Mouse (Mus musculus) neural tube, embryonic 11.5 days (tissue): ENCODE measurements around the gene Nek1. TPM values are rescaled to one million over a fixed set of nuclear protein-coding genes. Genes with fewer than 3 reads are reported as not detected.

Source experiments
- ATAC-seq: fragments of 200-750 bp; cut with Nextera tagmentation; 2 replicates; pipeline ENCODE4 v1.8.0; 2017; ENCODE audit warnings: moderate number of reproducible peaks, mild to moderate bottlenecking, moderate TSS enrichment, moderate library complexity; ENCODE audit not compliant: insufficient read depth, low FRiP score, low TSS enrichment
- DNase-seq: peaks from one replicate; pipeline ENCODE4 v3.0.0-alpha.2; 2015; ENCODE audit warnings: low spot score
- H3K27ac ChIP-seq: fragments of 300-500 bp; sonication (generic); 2 replicates; pipeline ENCODE4 v1.5.1; 2014; ENCODE audit warnings: low read depth, mild to moderate bottlenecking, low read length
- H3K27me3 ChIP-seq: fragments of 300-500 bp; sonication (generic); 2 replicates; pipeline ENCODE4 v1.6.1; 2014; ENCODE audit warnings: mild to moderate bottlenecking, low read length, mixed read lengths; ENCODE audit not compliant: control insufficient read depth, insufficient read depth
- H3K36me3 ChIP-seq: fragments of 300-500 bp; sonication (generic); 2 replicates; pipeline ENCODE4 v1.6.1; 2014; ENCODE audit warnings: mild to moderate bottlenecking, low read length, moderate library complexity, mixed read lengths; ENCODE audit not compliant: control insufficient read depth, insufficient read depth
- H3K4me1 ChIP-seq: fragments of 300-500 bp; sonication (generic); 2 replicates; pipeline ENCODE4 v1.6.1; 2014; ENCODE audit warnings: low read length, mixed read lengths; ENCODE audit not compliant: control insufficient read depth, insufficient read depth
- H3K4me2 ChIP-seq: fragments of 300-500 bp; sonication (generic); 2 replicates; pipeline ENCODE4 v1.6.1; 2014; ENCODE audit warnings: low read depth, mild to moderate bottlenecking, moderate library complexity
- H3K4me3 ChIP-seq: fragments of 300-500 bp; sonication (generic); 2 replicates; pipeline ENCODE4 v1.5.1; 2014; ENCODE audit warnings: low read depth, low read length
- H3K9ac ChIP-seq: fragments of 300-500 bp; sonication (generic); 2 replicates; pipeline ENCODE4 v1.6.1; 2014; ENCODE audit warnings: mild to moderate bottlenecking, low read length
- H3K9me3 ChIP-seq: fragments of 300-500 bp; sonication (generic); 2 replicates; pipeline ENCODE4 v1.6.1; 2016; ENCODE audit warnings: low read length; ENCODE audit not compliant: control insufficient read depth
- WGBS: fragments of 180-500 bp; shearing (Covaris S2); extraction: QIAGEN DNeasy Blood & Tissue Kit; methylation state at CpG from one replicate; pipeline ENCODE4 v1.1.7; 2014; 5-methylcytosine and 5-hydroxymethylcytosine counted together
- polyA plus RNA-seq: library from polyadenylated mRNA; unstranded; fragments of >200 nt; fragmentation: Nextera tagmentation; extraction: Ambion mirVana; gene quantifications from 2 replicates; pipeline ENCODE4 v1.2.1, GENCODE M21; 2014

The Nek1 gene
- polyA plus RNA-seq, 1 experiment from 2014 or later, result 19.1 TPM

DNA sequence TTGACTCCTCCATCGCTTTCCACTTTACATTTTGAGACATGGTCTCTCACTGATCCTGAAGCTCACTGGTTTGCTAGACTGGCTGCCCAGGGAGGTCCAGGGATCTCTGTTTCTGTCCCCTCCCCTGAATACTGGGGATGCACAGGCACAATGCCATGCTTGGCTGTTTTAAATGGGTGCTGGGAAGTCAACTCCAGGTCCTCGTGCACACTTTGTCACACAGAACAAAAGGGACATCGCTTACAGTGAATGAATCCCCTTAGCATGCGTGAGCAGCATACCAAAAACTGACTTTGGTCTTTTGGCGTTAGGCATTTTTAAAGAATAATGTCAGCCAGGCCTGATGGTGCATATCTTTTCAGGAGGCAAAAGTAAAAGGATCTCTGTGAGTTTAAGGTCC, 155.7 kb downstream of the Nek1 start:
- Histone ChIP-seq H3K27ac (no peak overlapping the region), H3K4me2 (no peak overlapping the region), H3K9ac (no peak overlapping the region), H3K27me3 (no peaks in the 10 kb centered on the region), H3K4me3 (no peak overlapping the region), H3K9me3 (no peaks in the 10 kb centered on the region), H3K36me3 (no peaks in the 10 kb centered on the region), H3K4me1 (no peaks in the 10 kb centered on the region)
- WGBS, result 57% methylated on average over 5 of the region's 5 CpGs
- DNase-seq (peak; percentile 69), ATAC-seq (peak; percentile 90)

DNA sequence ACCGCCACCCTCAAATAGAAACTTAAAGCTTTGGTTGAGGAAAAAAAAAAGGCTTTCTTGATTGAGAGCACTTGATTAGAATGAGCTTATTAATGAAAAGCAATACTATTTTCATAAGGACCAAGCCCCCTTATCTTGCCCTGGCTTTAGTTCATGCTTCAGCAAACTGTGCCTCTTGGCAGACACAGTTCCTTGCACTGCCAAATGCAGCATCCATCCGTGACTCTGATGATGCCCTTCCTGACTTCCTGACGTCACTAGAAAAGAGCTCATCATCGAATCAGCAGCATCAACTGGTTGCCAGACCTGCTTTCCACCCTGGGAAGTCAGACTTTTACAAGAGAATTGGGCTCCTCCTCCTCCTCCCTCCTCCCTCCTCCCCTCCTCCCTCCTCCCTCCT, 157.6 kb downstream of the Nek1 start:
- Histone ChIP-seq H3K4me3 (no peak overlapping the region), H3K36me3 (no peaks in the 10 kb centered on the region), H3K9ac (no peak overlapping the region), H3K27me3 (no peaks in the 10 kb centered on the region), H3K4me2 (no peak overlapping the region), H3K9me3 (no peaks in the 10 kb centered on the region), H3K27ac (no peak overlapping the region), H3K4me1 (no peaks in the 10 kb centered on the region)
- DNase-seq (no peak), ATAC-seq (no peak)
- 79% methylated on average over 4 of the region's 4 CpGs for WGBS

DNA sequence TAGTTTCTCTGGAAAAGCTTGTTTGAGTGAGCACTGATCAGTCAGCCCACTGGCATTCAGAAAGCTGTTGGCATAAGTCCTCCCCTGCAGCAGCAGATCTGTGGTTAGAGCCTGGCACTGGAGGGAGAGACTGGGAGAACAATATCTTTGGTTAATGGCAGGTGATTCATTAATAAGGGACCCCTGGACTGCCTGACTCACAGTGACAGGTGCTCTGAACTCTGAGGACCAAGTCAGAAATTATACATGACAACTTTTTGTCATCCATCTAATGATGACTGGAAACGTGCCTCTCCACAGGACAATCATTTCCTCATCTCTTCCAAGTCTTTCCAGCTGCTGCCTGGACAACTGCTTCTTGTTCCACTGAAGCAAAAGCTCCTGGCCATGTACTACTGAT, 163.4 kb downstream of the Nek1 start:
- no peaks in the 10 kb centered on the region for H3K27me3 ChIP-seq
- H3K36me3 ChIP-seq, result no peaks in the 10 kb centered on the region
- no peak overlapping the region for H3K4me2 ChIP-seq
- H3K27ac ChIP-seq, result no peak overlapping the region
- WGBS, result 70% methylated on average over 1 of the region's 1 CpGs
- ATAC-seq (no peak), DNase-seq (no peak)
- H3K9me3 ChIP-seq, result no peaks in the 10 kb centered on the region
- no peak overlapping the region for H3K4me3 ChIP-seq
- H3K4me1 ChIP-seq, result no peaks in the 10 kb centered on the region
- H3K9ac ChIP-seq, result no peak overlapping the region

DNA sequence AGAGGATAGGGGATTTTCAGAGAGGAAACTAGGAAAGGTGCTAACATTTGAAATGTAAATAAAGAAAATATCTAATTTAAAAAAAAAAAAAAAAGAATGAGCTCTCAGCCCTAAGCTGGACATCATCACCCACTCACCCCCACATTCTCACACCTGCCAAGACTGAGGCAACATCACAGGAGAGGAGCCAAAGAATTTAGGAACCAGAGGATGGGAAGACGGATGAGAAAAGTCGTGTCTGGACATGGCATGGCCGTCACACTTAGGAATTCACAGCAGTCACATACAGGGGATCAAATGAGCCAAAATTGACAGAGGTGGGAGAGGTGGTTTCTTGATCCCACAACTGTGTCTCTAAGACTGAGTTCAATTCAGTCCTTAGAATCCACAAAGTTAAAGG, 165.5 kb downstream of the Nek1 start:
- DNase-seq (no peak), ATAC-seq (no peak)
- 85% methylated on average over 3 of the region's 3 CpGs for WGBS
- Histone ChIP-seq H3K36me3 (no peaks in the 10 kb centered on the region), H3K9ac (no peak overlapping the region), H3K9me3 (no peaks in the 10 kb centered on the region), H3K4me1 (no peaks in the 10 kb centered on the region), H3K4me2 (no peak overlapping the region), H3K4me3 (no peak overlapping the region), H3K27ac (no peak overlapping the region), H3K27me3 (no peaks in the 10 kb centered on the region)

DNA sequence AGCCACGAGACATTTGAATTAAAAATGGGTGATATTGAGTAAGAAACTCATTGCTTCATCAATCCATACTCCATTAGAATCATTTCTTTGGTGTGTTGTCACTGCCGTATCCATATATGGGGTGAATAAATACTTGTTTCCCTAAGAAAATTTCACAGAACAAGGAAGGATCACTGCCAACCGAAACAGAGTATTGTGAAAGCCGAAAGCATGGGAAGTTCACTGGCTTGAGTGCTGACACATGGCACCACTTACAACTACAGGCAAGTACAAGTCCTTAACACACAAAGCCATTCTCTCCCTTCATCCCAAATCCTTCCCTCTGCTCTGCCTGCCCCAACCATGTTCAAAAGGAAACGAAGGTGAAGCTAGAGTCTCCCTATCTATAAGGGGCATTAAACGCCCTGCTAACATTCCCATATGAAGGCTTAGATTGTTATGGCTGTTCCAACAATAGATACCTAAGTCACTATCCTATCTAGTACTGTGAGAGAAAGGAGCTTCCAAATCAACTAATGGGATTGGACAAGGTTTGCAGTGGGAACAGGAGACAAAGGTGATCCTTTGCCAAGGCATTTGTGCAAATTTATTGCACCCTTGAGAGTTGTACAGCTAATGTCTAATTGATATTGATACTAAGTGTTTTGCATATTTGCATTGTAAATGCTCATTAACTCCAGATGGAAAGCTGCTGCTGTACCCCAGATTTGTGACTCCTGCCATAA, 168.6 kb downstream of the Nek1 start:
- Histone ChIP-seq H3K4me3 (no peak overlapping the region), H3K9ac (no peak overlapping the region), H3K9me3 (no peaks in the 10 kb centered on the region), H3K27ac (no peak overlapping the region), H3K36me3 (no peaks in the 10 kb centered on the region), H3K27me3 (no peaks in the 10 kb centered on the region), H3K4me2 (no peak overlapping the region), H3K4me1 (no peaks in the 10 kb centered on the region)
- DNase-seq, result no peak
- 89% methylated on average over 6 of the region's 6 CpGs for WGBS
- ATAC-seq, result no peak

DNA sequence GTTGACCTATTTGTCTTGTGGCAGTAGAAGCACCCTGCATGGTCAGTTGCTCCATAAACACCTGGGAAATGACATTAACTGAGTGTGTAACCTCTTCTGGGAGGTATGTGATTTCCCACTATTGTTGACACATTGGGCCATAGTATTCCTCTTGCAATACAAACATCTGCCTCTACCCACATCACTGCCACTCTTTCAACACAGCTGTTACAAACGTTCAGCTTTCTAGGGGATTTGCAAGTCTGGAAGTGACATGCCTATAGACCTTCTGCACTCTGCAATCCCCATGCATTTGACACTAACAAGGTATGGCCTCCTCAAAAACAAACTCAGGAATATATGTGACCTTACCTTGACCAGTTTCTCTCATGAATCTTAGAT, 169.2 kb downstream of the Nek1 start:
- Histone ChIP-seq H3K4me3 (no peak overlapping the region), H3K9me3 (no peaks in the 10 kb centered on the region), H3K4me1 (no peaks in the 10 kb centered on the region), H3K27me3 (no peaks in the 10 kb centered on the region), H3K27ac (no peak overlapping the region), H3K36me3 (no peaks in the 10 kb centered on the region), H3K4me2 (no peak overlapping the region), H3K9ac (no peak overlapping the region)
- 55% methylated on average over 1 of the region's 1 CpGs for WGBS
- DNase-seq (no peak), ATAC-seq (no peak)

DNA sequence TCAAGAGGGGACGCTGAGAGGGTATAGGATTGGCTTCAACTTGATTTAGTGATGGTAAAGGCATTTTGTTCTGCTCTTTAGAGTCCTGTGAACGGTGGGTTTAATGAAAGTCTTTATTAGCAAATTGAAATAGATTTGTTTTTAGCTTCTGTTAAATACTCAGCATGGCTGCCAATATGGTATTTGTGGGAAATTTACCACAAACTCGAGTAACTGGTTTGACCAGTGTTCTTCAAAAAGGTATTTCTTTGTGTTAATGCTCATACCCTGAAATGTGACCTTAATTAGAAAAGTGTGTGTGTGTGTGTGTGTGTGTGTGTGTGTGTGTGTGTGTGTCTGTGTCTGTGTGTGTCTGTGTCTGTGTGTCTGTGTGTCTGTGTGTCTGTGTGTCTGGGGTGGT, 178.6 kb downstream of the Nek1 start:
- Histone ChIP-seq H3K4me3 (no peak overlapping the region), H3K9me3 (no peaks in the 10 kb centered on the region), H3K4me2 (no peak overlapping the region), H3K4me1 (no peaks in the 10 kb centered on the region), H3K27me3 (no peaks in the 10 kb centered on the region), H3K36me3 (no peaks in the 10 kb centered on the region), H3K9ac (no peak overlapping the region), H3K27ac (no peak overlapping the region)
- ATAC-seq (no peak), DNase-seq (no peak)
- 70% methylated on average over 3 of the region's 3 CpGs for WGBS

DNA sequence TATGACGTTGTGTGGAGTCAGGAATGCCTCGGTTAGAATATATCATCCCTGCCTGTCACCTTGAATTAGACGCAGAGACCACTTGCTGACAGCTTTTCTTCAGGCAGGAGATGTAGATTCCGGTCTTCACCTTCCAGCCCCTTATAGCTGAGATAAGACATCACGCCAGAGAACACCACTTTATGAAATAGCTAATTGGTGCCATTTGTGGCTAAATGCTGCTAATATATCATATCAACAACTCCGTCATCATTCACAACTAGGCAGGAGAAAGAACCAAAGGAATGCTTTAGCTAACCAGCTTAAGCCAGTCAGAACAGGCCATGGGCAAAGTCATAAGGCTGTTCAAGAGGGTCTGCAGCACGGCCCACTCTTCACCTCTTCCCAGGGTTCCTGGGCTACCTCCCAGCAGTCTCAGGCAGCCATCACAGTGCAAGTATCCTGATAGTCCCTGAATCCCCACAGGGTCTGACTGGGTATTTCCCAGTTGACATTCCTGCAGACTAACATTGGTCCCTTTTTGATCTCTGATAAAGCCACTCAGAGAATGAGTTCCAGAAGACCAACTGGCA, 181.0 kb downstream of the Nek1 start:
- Histone ChIP-seq H3K4me1 (no peaks in the 10 kb centered on the region), H3K27ac (no peak overlapping the region), H3K4me3 (no peak overlapping the region), H3K36me3 (no peaks in the 10 kb centered on the region), H3K9ac (no peak overlapping the region), H3K4me2 (no peak overlapping the region), H3K9me3 (no peaks in the 10 kb centered on the region), H3K27me3 (no peaks in the 10 kb centered on the region)
- ATAC-seq (no peak), DNase-seq (no peak)
- WGBS, result 73% methylated on average over 7 of the region's 7 CpGs

DNA sequence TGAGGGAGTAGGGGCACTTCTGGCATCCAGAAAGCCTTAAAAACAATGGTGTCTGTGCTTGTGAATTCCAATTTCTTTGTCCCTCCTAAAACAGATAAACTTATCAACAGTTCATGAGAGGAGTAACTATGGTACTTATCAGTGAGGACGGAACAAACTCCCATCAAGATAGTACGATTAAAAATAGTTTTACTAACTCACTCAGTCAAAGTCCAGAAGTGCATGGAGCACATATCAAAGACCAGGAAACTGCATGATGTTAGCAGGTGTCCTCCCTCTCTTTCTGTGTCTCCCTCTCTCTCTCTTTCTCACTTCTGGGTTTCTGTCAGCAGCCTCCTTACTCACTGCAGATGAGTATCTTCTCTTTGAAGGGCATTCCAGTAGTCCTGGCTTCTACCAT, 182.9 kb downstream of the Nek1 start:
- WGBS, result 91% methylated on average over 2 of the region's 2 CpGs
- Histone ChIP-seq H3K4me3 (no peak overlapping the region), H3K27me3 (no peaks in the 10 kb centered on the region), H3K9me3 (no peaks in the 10 kb centered on the region), H3K4me2 (no peak overlapping the region), H3K9ac (no peak overlapping the region), H3K4me1 (no peaks in the 10 kb centered on the region), H3K36me3 (no peaks in the 10 kb centered on the region), H3K27ac (no peak overlapping the region)
- DNase-seq (no peak), ATAC-seq (no peak)
